Mouse (Mus musculus) bone marrow, adult 2 months (tissue): ENCODE results near the gene Krtap10-10.

Source experiments
- CTCF ChIP-seq: fragments of 200-500 bp; IDR thresholded peaks from 2 replicates; pipeline ENCODE4 v1.5.1; 2011; ENCODE audit warnings: low read length, control low read depth; ENCODE audit not compliant: control insufficient read depth, insufficient read depth
- POLR2A ChIP-seq: fragments of 200-500 bp; IDR thresholded peaks from 2 replicates; pipeline ENCODE4 v1.6.1; 2011; ENCODE audit warnings: low read depth, mild to moderate bottlenecking, control low read depth, low read length, borderline replicate concordance; ENCODE audit not compliant: control insufficient read depth

- no peak for TF ChIP-seq POLR2A
- no peak for TF ChIP-seq CTCF
Measured at GRCm38 (mm10) chr10:77839006-77839405, 3.3 kb downstream of the Krtap10-10 start.
